Mouse (Mus musculus) olfactory bulb, adult 2 months (tissue): ENCODE results near the gene Srgap2.

ENCODE experiments used
- CTCF ChIP-seq: fragments of 200-500 bp; IDR thresholded peaks from 2 replicates; pipeline ENCODE4 v1.5.1; 2012; ENCODE audit warnings: low read depth, mild to moderate bottlenecking, low read length, moderate library complexity; ENCODE audit not compliant: insufficient read depth
- POLR2A ChIP-seq: fragments of 200-500 bp; IDR thresholded peaks from 2 replicates; pipeline ENCODE4 v1.6.1; 2012; ENCODE audit warnings: mild to moderate bottlenecking, low read depth, low read length, moderate library complexity; ENCODE audit not compliant: insufficient read depth

- TF ChIP-seq CTCF (no peak), POLR2A (no peak)
Observed at GRCm38 (mm10) chr1:131236077-131236476, 291.1 kb downstream of the Srgap2 start.
